Mouse (Mus musculus) G1E (cell line): ENCODE data around the gene Kmt5b.

Source experiments
- CTCF ChIP-seq: IDR thresholded peaks from 2 replicates; pipeline ENCODE4 v1.5.1; 2012; ENCODE audit warnings: low read depth, low read length, inconsistent platforms, mixed read lengths
- POLR2AphosphoS5 ChIP-seq: IDR thresholded peaks from 2 replicates; pipeline ENCODE4 v1.6.1; 2012; ENCODE audit warnings: low read depth, low read length, inconsistent platforms; ENCODE audit not compliant: insufficient replicate concordance

DNA sequence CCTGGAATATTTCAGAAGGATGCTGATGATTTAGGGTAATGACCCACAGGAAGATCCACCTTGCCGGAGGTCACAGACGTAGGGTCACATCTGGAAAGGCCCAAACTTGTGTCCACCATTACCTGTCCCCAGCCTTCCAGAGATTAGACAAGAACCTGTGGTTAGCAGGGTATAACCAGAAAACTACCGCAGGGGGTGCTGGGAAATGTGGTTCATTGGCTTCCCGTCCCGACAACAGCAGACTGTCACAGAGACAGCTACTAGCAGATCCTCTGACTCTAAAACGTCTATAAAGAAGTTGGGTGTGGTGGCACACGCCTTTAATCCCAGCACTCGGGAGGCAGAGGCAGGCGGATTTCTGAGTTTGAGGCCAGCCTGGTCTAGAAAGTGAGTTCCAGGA is 69.6 kb downstream of the Kmt5b start:
- TF ChIP-seq CTCF (no peak), POLR2AphosphoS5 (no peak)
